Mouse (Mus musculus) NIH3T3 (cell line): ENCODE measurements around the gene Banp.

ENCODE experiments used
- DNase-seq: peaks from one replicate; pipeline ENCODE4 v3.0.0-alpha.2; 2012; ENCODE audit warnings: low read depth

Banp gene

GRCm38 (mm10) chr8:121980792-121981519 lies 31.4 kb downstream of the Banp start:
- no peak for DNase-seq

GRCm38 (mm10) chr8:121981520-121981895 lies 32.0 kb downstream of the Banp start:
- DNase-seq = no peak

- DNase-seq = no peak
Measured at GRCm38 (mm10) chr8:121985673-121986072, 36.1 kb downstream of the Banp start.

GRCm38 (mm10) chr8:121987892-121988291 lies 38.3 kb downstream of the Banp start:
- DNase-seq = no peak

- peak; percentile 94 for DNase-seq
Measured at GRCm38 (mm10) chr8:121990506-121991255, 41.1 kb downstream of the Banp start.

- DNase-seq = no peak
Measured at GRCm38 (mm10) chr8:121991611-121992010, 42.1 kb downstream of the Banp start.

- DNase-seq = no peak
Measured at GRCm38 (mm10) chr8:121992911-121993310, 43.4 kb downstream of the Banp start.

GRCm38 (mm10) chr8:121995112-121995511 lies 45.6 kb downstream of the Banp start:
- DNase-seq = peak; percentile 45

- DNase-seq = no peak
Measured at GRCm38 (mm10) chr8:121995895-121996294, 46.3 kb downstream of the Banp start.

- DNase-seq = no peak
Measured at GRCm38 (mm10) chr8:121998631-121999030, 49.1 kb downstream of the Banp start.

- no peak for DNase-seq
Measured at GRCm38 (mm10) chr8:121999211-121999610, 49.7 kb downstream of the Banp start.

- no peak for DNase-seq
Measured at GRCm38 (mm10) chr8:122001339-122002115, 52.0 kb downstream of the Banp start.

GRCm38 (mm10) chr8:122003646-122004045 lies 54.1 kb downstream of the Banp start:
- no peak for DNase-seq

- no peak for DNase-seq
Measured at GRCm38 (mm10) chr8:122004131-122004530, 54.6 kb downstream of the Banp start.

GRCm38 (mm10) chr8:122005422-122006204 lies 56.1 kb downstream of the Banp start:
- no peak for DNase-seq

GRCm38 (mm10) chr8:122006688-122007484 lies 57.3 kb downstream of the Banp start:
- no peak for DNase-seq

- DNase-seq = no peak
Measured at GRCm38 (mm10) chr8:122008395-122008794, 58.8 kb downstream of the Banp start.

- DNase-seq = peak; percentile 55
Measured at GRCm38 (mm10) chr8:122010638-122011037, 61.1 kb downstream of the Banp start.

- DNase-seq = peak; percentile 49
Measured at GRCm38 (mm10) chr8:122011066-122011588, 61.6 kb downstream of the Banp start.

- DNase-seq = peak; percentile 45
Measured at GRCm38 (mm10) chr8:122014606-122015005, 65.1 kb downstream of the Banp start.
